Mouse (Mus musculus): ENCODE data around the gene Polg2.

- TF ChIP-seq POLR2A (IDR thresholded peaks at IDR 0.05; ENCODE audit: low read depth, low read length) (no peak), TCF12 (IDR thresholded peaks at IDR 0.05; ENCODE audit: low read depth, low read length) (no peak), CTCF (conservative IDR thresholded peaks at IDR 0.05 in 1 of 2, IDR thresholded peaks at IDR 0.05 in 1 of 2; ENCODE audit: low read depth in 2 of 2, low read length in 2 of 2) (no peak), SIN3A (IDR thresholded peaks at IDR 0.05; ENCODE audit: low read length) (no peak), EP300 (IDR thresholded peaks at IDR 0.05; ENCODE audit: low read length) (no peak), SMC3 (IDR thresholded peaks at IDR 0.05; ENCODE audit: low read depth, low read length) (no peak), MXI1 (IDR thresholded peaks at IDR 0.05; ENCODE audit: low read depth, low read length) (no peak), MAX (IDR thresholded peaks at IDR 0.05; ENCODE audit: low read length) (no peak), ZC3H11A (IDR thresholded peaks at IDR 0.05; ENCODE audit: low read depth, low read length) (no peak), MYC (IDR thresholded peaks at IDR 0.05; ENCODE audit: low read depth, low read length) (no peak)
These were observed 22.8 kb upstream of the Polg2 start for GRCm38 (mm10) chr11:106802069-106802627.
